In genomic region chr7:19629361-19629734, GRCm38 (mm10) we compare ENCODE assay signal across 8 mouse cellular contexts. TPM values are rescaled to one million over a fixed set of nuclear protein-coding genes. Genes with fewer than 3 reads are reported as not detected.
A peak's percentile ranks its signal among the peaks of the same experiment; 100 is the strongest.
DNase-seq lines count a peak whose midpoint lies in the region; ATAC-seq lines count a peak whose summit lies in the region.

Relb (minus strand) TSS chr7:19629438.

- H3K4me3 ChIP-seq in intestine, embryonic 14.5 days (ENCODE audit: low read depth, low read length) = peak within 1 kb of the TSS; percentile 65

- intact Hi-C loops in left cerebral cortex, postnatal 10 days (cut with DNase I) = no loop called here

- peaks cover 26% of the 10 kb centered on the region for H3K36me3 ChIP-seq in intestine, embryonic 14.5 days (ENCODE audit: control insufficient read depth, insufficient read depth, low read length)

- H3K9me3 ChIP-seq in intestine, embryonic 14.5 days (ENCODE audit: control insufficient read depth, low read length) = no peaks in the 10 kb centered on the region

- H3K27me3 ChIP-seq in intestine, embryonic 14.5 days (replicated peaks; ENCODE audit: control insufficient read depth, insufficient read depth, low read length) = no peaks in the 10 kb centered on the region

- H3K27ac ChIP-seq in intestine, embryonic 14.5 days (ENCODE audit: low read depth) = peak within 1 kb of the TSS; percentile 94

- H3K9ac ChIP-seq in intestine, embryonic 14.5 days (ENCODE audit: low read length) = peak within 1 kb of the TSS; percentile 59

- ATAC-seq in intestine, embryonic 14.5 days (replicated peaks; ENCODE audit: low FRiP score, low TSS enrichment, low read depth) = peak; percentile 76; the same call in 1 of the 2 replicates
- ATAC-seq in megakaryocyte progenitor cell, adult 5-6 weeks (replicated peaks; ENCODE audit: poor library complexity) = peak; percentile 17

- no peaks in the 10 kb centered on the region for H3K4me1 ChIP-seq in intestine, embryonic 14.5 days (replicated peaks; ENCODE audit: control insufficient read depth, insufficient read depth, low read length)

- WGBS in intestine, embryonic 14.5 days = 1% methylated on average over 30 of the region's 41 CpGs

- DNase-seq in adrenal gland, adult 18-20 months (ENCODE audit: low spot score in 2 of 2) = peak; percentile 92 to 93
- peak; percentile 96 for DNase-seq in embryo, embryonic 11 days
- peak; percentile 83 for DNase-seq in gastrocnemius, postnatal 25 days
- DNase-seq in intestine, embryonic 14.5 days (ENCODE audit: low spot score) = peak; percentile 96
- DNase-seq in left cerebral cortex, postnatal 10 days (ENCODE audit: extremely low spot score in 1 of 2, low spot score in 2 of 2) = peak; percentile 85 to 97
- DNase-seq in right cerebral cortex, postnatal 10 days (ENCODE audit: low spot score in 2 of 2) = peak; percentile 94 to 96
- peak; percentile 94 for DNase-seq in urinary bladder, postnatal 14 days (ENCODE audit: low spot score)

- peak within 1 kb of the TSS; percentile 91 for H3K4me2 ChIP-seq in intestine, embryonic 14.5 days (ENCODE audit: low read length)

RNA-seq across cellular contexts. Expression of gene Relb, which starts in this region (rescaled TPM):
- 10 to 100 TPM; 31.9 TPM for total RNA-seq in adrenal gland, adult 18-20 months (2021)
- total RNA-seq in gastrocnemius, postnatal 25 days (2021) = 1 to 10 TPM; 4.4 to 5.8 TPM
- polyA plus RNA-seq in intestine, embryonic 14.5 days (2014; fragmentation: Nextera tagmentation; extraction: Ambion mirVana) = 9.4 and 9.5 TPM in 2 replicates
- 1 to 10 TPM; 5.9 to 6.5 TPM for total RNA-seq in left cerebral cortex, postnatal 10 days (2021)
- total RNA-seq in megakaryocyte progenitor cell, adult 5-6 weeks (2015) = 0.22 TPM in 1 of 2 replicates, not detected in the other
- total RNA-seq in megakaryocyte progenitor cell, adult 5-6 weeks (2017) = 0.74 and 2.5 TPM in 2 replicates

Comparison
In these comparisons a context has a peak if more than half of its experiments do, and no peak if none do; other contexts are left out.
1. Peak in every context shown above with its lines: DNase-seq, ATAC-seq, H3K4me3 ChIP-seq and H3K27ac ChIP-seq.
2. RNA of gene Relb (total RNA-seq): 31.9 TPM in adrenal gland, adult 18-20 months; 5.9 to 6.5 TPM in left cerebral cortex, postnatal 10 days, 4.4 to 5.8 TPM in gastrocnemius, postnatal 25 days and 0.22 to 2.5 TPM in megakaryocyte progenitor cell, adult 5-6 weeks; every median in the first group is over 4 times any median in the second.